Mouse (Mus musculus): ENCODE measurements around the gene Actr5.

DNA sequence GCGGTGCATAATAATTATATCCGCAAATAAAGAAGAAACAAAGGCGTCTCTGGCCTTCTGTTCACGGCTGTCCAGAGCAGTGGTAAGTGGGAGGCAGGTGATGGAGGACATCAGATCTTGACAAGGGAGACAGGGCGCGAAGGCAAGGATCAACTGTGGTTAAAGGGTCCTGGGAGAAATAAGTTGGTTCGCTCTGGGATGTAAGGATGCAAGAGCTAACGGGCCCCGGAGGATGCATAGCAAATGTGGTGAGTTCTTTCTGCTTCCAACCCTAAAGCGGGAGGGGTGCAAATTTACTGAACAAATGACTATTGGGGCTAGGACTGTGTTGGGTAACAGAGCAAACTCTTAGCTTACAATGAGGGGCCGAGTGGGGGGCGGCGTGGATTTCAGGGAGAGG is 9.0 kb upstream of the Actr5 start:
- TF ChIP-seq CTCF (IDR thresholded peaks at IDR 0.05; ENCODE audit: insufficient read depth, low read depth, low read length) (no peak), POLR2A (IDR thresholded peaks at IDR 0.05; ENCODE audit: insufficient read depth, low read depth, low read length) (no peak)

Measured in olfactory bulb, adult 2 months (tissue).